Mouse (Mus musculus) inflammation-experienced regulatory T-cells, adult 6 months (primary cell): ENCODE measurements around the gene Tesc. TPM values are rescaled to one million over a fixed set of nuclear protein-coding genes. Genes with fewer than 3 reads are reported as not detected.
A peak's percentile ranks its signal among the peaks of the same experiment; 100 is the strongest.

Source experiments
- ATAC-seq: one replicate; pipeline ENCODE4 v1.8.0; 2017
- polyA plus RNA-seq, 3 experiments: library from polyadenylated mRNA; unstranded; fragments of 100-300 nt; shearing (Covaris generic); gene quantifications; one replicate each; pipeline ENCODE4 v1.2.1; 2017

The Tesc gene
- polyA plus RNA-seq, result 1 to 10 TPM; 3.2 to 6.1 (median 5.5) TPM

GRCm38 (mm10) chr5:118027698-118028190 lies at the start of gene Tesc:
Tesc (plus strand) TSS chr5:118027743.
- ATAC-seq, result peak; percentile 7

- no peak for ATAC-seq
Measured at GRCm38 (mm10) chr5:117978159-117978697, 49.3 kb upstream of the Tesc start.

- no peak for ATAC-seq
Measured at GRCm38 (mm10) chr5:117979082-117979481, 48.5 kb upstream of the Tesc start.

GRCm38 (mm10) chr5:117980921-117981320 lies 46.6 kb upstream of the Tesc start:
- no peak for ATAC-seq

GRCm38 (mm10) chr5:117981943-117982342 lies 45.6 kb upstream of the Tesc start:
- ATAC-seq, result no peak

GRCm38 (mm10) chr5:117986327-117986726 lies 41.2 kb upstream of the Tesc start:
- ATAC-seq, result no peak

DNA sequence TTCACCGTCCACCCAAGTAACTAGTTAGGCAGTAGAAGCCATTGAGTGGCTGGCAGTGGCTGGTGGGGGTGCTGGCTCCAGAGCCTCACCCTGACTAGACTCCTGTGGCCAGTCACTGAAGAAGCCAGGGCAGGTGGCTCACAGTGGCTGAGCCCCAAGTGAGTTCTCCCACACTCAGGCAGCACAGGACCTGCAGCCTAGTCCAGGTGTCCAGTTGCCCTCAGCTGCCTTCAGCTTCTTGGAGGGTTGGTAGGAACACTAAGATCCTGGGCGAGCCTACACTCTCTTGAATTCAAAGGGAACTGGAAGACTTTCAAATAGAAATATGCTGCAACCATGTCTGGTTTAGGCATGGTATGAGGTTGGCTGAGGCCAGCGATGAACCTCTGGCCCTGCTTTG lies 39.7 kb upstream of the Tesc start:
- ATAC-seq, result no peak

- no peak for ATAC-seq
Measured at GRCm38 (mm10) chr5:117988367-117988766, 39.2 kb upstream of the Tesc start.

DNA sequence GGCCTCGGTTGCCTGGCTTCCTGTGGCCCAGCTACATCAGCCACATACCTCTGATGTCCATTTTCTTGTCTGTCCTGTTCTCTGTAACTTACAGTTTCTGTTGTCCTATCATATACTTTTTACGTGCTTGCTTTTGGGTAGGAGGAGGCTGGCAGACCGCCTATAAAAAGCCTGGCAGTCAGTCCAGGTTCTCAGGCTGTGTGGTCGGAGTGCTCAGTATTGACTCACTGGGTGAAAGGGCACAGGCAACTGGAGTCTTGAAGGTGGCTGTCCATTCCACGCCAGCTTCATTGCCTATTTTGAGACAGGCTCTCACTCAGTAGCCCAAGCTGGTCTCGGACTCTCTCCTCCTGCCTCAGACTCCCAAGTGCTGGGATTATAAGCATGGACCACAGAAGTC lies 37.8 kb upstream of the Tesc start:
- no peak for ATAC-seq

DNA sequence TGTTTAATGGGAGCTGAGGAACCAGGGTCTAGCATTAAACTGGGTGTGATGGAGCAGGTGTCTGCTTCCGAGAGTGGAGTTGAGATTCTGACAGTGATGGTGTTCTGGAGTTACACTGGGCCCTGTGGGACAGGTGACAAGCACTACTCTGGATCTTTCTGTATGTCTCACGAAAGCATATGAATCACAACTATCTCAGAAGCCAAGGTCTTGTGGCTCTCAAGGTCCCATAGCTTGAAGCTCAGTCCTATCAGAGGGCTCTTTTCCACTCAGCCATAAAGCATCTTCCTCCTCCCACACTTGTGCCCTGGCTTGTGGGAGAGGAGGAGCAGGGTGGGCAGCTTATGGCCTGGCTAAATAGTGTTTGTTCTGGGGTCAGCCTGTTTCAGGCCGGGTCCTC lies 36.6 kb upstream of the Tesc start:
- no peak for ATAC-seq

- no peak for ATAC-seq
Measured at GRCm38 (mm10) chr5:117993550-117993949, 34.0 kb upstream of the Tesc start.

- no peak for ATAC-seq
Measured at GRCm38 (mm10) chr5:117995372-117995901, 32.1 kb upstream of the Tesc start.

DNA sequence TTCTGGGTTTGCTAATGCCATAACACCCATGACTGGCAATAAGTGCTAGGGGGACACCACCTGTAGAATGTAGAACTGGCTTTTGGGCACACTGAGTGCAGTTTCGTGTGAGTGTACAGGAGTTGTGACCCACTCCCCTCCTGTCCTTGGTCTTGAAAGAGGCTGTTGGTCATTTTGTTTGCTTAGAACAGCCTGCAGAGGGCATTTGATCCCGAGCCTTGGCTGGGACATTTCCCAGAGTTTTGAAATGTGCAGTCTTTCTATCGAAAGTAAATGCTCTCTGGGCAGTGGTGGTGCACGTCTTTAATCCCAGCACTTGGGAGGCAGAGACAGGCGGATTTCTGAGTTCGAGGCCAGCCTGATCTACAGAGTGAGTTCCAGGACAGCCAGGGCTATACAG lies 31.6 kb upstream of the Tesc start:
- ATAC-seq, result no peak

DNA sequence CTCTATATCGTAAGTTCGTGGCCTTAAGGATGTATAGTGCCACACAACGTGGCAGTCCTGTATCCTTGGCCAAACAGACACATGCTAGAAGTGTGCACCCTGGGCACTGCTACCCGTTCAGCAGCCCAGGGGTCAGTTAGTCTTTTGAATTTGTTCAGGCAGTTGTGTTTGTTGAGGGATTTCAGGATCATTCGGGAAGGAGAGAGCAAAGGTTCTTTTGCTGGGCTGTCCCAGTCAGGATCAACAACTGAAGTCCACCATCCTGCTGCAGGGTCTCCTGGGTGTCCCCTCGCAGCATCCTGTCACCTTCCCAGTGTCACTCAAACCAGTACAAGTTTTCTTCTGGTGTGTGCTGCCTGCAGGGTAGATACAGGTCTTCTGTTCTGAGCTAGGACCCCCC lies 31.0 kb upstream of the Tesc start:
- ATAC-seq, result no peak

GRCm38 (mm10) chr5:117997434-117997970 lies 30.0 kb upstream of the Tesc start:
- no peak for ATAC-seq

DNA sequence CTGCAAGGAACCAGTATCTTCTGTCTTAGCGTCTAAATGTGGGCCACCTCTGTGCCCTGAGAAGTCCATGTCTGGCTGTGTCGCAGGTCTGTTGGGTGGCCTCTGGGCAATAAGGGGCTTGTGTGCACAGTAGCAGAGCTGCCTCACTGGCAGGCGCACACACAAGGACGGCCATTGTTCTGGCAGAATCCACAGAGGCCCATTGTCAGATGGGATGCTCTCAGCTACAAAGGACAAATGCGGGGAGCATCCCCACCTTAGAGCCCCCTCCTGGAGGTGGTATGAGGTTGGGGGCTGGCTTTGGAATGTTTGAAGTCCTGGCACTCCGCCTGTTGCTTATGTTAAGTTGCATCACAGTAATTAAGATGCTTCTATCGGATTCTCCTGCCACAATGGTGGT lies 28.5 kb upstream of the Tesc start:
- ATAC-seq, result no peak

GRCm38 (mm10) chr5:117999584-117999983 lies 28.0 kb upstream of the Tesc start:
- ATAC-seq, result no peak

- ATAC-seq, result peak; percentile 60
Measured at GRCm38 (mm10) chr5:118002059-118002458, 25.5 kb upstream of the Tesc start.

GRCm38 (mm10) chr5:118004619-118005018 lies 22.9 kb upstream of the Tesc start:
- ATAC-seq, result peak; percentile 51

DNA sequence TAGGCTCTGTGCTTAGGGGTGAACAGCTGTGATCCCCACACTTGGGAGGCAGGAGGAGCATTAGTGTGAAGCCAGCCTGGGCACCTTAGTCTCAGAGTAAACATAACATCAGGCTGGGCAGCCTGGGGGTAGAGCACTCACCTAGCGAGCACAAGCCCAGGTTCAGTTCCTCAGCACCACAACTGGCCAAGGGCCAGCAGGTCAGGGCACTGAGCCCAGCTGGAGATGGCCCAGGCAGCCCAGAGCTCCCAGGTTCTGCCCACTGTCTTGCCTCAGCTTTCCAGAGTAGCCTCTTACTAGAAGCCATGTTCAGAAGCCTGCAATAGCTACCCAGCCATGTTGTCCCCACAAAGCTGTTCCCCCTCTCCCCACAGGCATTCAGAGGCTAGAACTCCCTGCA lies 21.8 kb upstream of the Tesc start:
- ATAC-seq, result no peak

GRCm38 (mm10) chr5:118008344-118008743 lies 19.2 kb upstream of the Tesc start:
- ATAC-seq, result no peak

DNA sequence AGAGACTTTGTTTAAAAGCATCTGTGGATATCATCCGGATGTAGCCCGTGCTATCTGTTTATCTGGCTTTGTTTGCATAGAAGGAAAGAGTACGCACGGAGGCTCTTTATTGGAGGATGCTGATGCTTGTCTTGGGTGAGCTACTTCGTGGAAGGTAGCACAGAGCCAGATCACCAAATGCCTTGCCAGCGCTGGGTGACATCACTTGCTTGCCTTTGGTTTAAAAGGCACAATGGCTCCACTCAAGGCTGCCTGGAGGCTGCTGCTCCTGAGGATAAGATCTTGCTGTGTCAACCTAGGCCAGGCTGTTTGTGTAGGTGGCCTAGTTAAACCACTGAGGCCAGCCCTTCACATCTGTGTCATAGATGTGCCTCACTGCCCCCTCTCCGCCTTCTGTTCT lies 16.7 kb upstream of the Tesc start:
- ATAC-seq, result no peak

- ATAC-seq, result no peak
Measured at GRCm38 (mm10) chr5:118011796-118012195, 15.7 kb upstream of the Tesc start.

- ATAC-seq, result no peak
Measured at GRCm38 (mm10) chr5:118015028-118015427, 12.5 kb upstream of the Tesc start.

GRCm38 (mm10) chr5:118015669-118016068 lies 11.9 kb upstream of the Tesc start:
- no peak for ATAC-seq
